Mouse (Mus musculus) heart, postnatal 0 days (tissue): ENCODE measurements around the gene St3gal5.

Source experiments
- CTCF ChIP-seq: IDR thresholded peaks from 2 replicates; pipeline ENCODE4 v1.5.1; 2016; ENCODE audit warnings: antibody characterized with exemption, control low read depth, low read depth
- EP300 ChIP-seq: IDR thresholded peaks from 2 replicates; pipeline ENCODE4 v1.6.1; 2016; ENCODE audit warnings: antibody characterized with exemption, low read depth

DNA sequence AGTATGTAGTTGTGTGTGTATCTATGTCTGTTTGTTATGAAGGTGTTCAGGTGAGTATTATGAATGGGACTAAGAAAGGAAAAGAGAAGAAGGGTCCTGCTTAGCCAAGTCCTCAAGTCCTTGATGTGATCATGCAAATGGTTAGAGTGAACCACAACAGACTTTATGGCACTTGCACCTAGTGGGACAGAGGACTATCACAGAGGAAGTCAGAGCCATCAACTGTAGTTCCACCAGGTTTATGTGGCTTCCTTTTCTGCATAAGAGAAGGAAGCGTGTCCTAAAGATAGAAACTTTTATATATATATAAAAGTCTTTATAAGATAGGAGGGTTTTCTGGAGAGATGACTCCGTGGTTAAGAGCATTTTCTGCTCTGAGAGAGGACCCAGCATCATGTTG is 46.1 kb upstream of the St3gal5 start:
- TF ChIP-seq EP300: no peak
- no peak for TF ChIP-seq CTCF
